Mouse (Mus musculus): Measurements from ENCODE around the gene Sdhaf2.

The Sdhaf2 gene

GRCm38 (mm10) chr19:10497512-10498160 is 28.3 kb downstream of the Sdhaf2 start:
- DNase-seq (ENCODE audit: low read depth, low spot score): no peak

DNA sequence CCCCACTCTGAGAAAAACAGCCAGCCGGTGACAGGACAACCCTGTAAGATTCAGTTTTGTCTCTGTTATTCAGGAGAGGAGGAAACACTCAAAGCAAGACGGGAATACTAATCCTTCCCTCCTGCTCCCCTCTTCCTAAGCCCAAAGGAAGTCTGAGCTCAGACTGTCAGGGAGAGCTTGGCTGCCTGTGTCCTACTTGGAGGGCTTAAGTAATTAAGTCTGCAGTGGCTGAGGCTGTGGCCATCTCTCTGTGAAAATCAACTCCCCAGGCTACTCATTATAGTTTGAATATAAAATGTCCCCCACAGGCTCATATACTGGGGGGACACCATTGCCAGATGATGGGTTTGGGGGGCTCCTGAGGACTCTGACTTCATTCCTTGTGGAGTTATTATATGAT is 29.0 kb downstream of the Sdhaf2 start:
- no peak for DNase-seq (ENCODE audit: low read depth, low spot score)

GRCm38 (mm10) chr19:10495670-10496069 is 30.3 kb downstream of the Sdhaf2 start:
- no peak for DNase-seq (ENCODE audit: low read depth, low spot score)

DNA sequence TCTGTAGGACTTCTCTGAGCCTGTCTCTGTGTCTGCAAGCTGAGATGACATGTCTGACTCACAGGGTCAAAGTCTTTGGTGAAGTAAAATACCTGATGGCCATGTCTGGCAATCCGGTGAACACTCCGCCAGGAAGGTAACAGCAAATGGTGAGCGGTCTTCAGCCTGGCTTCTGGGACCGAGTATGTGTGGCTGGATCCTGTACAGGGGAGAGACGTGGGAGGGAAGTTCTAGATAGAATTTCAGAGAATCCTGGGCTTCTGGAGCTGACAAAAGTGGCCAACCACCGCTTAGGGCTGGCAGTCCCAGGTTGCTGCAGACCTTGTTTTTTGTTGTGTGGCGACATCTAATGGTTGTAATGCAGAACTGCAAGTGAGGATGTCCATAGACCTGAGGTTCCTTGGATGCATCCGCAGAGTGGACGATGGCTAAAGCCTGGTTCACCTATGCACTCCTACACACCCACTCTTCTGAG is 39.6 kb downstream of the Sdhaf2 start:
- peak; percentile 36 for DNase-seq (ENCODE audit: low read depth, low spot score)

DNA sequence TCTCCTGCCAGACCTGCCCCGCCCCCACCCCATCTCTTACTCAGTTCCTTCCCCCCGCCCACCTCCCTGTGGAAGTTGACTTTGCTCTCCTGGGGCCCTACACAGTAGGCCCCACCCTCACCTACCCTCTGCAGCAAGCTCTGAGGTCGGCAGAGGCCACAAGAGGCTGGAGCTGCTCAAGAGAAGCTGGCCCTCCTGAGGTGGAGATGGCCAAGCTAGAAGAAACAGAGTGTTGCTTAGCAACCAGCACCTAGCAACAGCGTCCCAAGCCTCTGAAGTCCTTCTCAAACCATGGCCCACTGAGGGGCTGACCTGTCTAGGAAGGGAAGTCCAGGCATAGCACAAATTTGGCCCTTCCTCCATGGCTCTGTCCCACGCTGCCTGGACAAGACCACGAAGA is 43.2 kb downstream of the Sdhaf2 start, which contains the start of gene Ppp1r32:
TSS of gene Ppp1r32 (minus strand) at position 226 of the 400 bp plus-strand sequence.
- DNase-seq (ENCODE audit: low read depth, low spot score): no peak

GRCm38 (mm10) chr19:10479541-10479940 is 46.4 kb downstream of the Sdhaf2 start:
- no peak for DNase-seq (ENCODE audit: low read depth, low spot score)

DNA sequence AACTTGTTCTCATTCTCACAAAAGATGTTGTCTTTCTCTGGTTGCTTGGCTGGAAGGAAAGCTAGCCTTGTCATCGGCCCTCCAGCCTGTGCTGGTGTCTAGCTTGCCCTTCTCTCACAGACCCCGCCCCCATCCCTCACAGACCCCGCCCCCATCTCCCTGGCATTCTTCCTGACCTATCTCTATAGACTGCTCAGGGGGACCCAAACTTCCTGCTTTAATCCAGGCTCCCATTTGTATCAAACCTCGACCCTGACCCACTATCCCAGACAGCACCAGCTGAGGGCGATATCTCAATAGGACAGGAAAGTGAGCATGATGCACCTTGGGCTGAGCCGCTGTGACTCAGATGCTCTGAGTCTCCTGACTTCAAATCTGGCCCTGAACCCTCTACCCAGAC is 52.2 kb downstream of the Sdhaf2 start:
- no peak for DNase-seq (ENCODE audit: low read depth, low spot score)

- no peak for DNase-seq (ENCODE audit: low read depth, low spot score)
These were observed 53.0 kb downstream of the Sdhaf2 start for GRCm38 (mm10) chr19:10472958-10473357.

DNA sequence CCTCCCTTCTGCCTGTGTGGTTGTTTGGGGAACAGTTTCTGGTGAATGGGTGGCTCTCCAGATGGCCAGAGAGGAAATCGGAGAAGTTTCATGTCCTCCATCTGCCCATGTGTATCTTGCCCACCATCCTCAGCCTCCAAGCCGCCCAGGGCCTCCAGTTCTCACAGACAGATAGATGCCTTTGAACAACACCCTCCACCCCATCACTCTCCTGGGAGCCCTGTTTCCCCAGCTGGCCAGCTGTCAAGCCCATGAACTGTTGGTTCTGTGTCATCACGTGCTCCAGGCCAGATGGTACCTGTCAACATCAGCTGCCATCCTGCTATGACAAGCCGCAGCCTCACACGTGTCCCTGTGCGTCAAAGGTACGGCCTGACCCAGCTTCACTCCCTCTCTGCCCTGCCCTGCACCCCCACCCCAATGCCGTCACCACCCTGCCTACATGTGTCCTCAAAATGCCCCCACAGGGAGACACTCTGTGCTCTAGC is 56.7 kb downstream of the Sdhaf2 start:
- DNase-seq (ENCODE audit: low read depth, low spot score): no peak

DNA sequence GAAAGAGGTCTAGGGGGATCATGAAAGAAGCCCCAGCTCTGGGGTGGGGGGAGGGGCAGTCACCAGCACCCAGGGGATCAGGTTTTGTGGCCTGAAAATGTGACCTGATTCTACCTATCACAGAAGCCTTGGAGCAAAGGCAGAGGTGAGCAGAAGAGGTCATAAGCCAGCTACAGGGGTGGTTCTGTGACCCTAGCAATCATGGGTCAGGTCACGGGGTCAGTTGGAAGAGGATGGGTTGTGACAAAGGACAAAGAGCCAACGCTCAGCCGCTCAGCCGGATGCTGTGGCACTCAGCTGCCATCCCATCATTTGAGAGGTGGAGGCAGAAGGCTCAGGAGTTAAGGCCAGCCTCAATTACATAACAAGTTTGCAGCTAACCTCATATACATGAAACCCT is 61.5 kb downstream of the Sdhaf2 start:
- DNase-seq (ENCODE audit: low read depth, low spot score): no peak

GRCm38 (mm10) chr19:10461584-10461983 is 64.4 kb downstream of the Sdhaf2 start:
- no peak for DNase-seq (ENCODE audit: low read depth, low spot score)

DNA sequence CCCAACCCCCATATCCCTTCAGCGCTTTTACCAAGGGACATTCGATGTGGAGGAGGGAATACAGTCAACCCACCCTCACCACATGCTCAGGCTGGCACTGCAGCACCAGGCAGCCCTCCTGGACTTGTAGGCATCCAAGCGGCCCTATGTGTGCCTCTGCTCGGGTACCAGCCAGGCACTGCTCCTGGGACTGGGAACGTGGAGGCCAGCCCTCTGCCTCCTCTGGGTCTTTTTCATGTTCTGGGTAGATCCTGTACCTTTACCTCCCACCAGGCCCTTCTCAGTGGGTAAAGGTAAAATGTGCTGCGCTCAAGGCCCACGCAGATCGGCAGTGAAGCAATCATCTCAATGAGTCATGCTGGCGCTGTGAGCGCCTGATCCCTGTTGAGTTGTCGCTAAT is 66.0 kb downstream of the Sdhaf2 start:
- DNase-seq (ENCODE audit: low read depth, low spot score): no peak

DNA sequence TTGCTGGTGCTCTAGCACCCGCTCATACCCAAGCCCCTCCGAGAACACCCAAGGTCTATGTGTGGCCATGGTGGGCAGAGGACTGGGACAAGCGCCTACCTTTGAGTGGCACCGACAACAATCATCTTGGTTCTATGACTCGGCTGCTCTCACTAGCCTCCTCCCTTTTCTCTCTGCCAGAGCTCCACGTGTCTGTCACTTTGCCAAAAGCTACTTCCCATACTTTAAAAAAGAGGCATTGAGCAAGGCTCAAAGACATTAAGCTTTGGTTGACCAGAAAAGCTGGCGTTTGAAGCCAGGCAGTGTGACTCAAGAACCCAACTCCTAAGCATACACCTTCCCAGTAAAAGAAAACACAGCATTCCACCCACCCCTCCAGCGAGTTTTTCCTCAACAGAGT is 67.8 kb downstream of the Sdhaf2 start:
- DNase-seq (ENCODE audit: low read depth, low spot score): no peak

- DNase-seq (ENCODE audit: low read depth, low spot score): peak; percentile 64
These were observed 68.5 kb downstream of the Sdhaf2 start for GRCm38 (mm10) chr19:10457484-10457800.

DNA sequence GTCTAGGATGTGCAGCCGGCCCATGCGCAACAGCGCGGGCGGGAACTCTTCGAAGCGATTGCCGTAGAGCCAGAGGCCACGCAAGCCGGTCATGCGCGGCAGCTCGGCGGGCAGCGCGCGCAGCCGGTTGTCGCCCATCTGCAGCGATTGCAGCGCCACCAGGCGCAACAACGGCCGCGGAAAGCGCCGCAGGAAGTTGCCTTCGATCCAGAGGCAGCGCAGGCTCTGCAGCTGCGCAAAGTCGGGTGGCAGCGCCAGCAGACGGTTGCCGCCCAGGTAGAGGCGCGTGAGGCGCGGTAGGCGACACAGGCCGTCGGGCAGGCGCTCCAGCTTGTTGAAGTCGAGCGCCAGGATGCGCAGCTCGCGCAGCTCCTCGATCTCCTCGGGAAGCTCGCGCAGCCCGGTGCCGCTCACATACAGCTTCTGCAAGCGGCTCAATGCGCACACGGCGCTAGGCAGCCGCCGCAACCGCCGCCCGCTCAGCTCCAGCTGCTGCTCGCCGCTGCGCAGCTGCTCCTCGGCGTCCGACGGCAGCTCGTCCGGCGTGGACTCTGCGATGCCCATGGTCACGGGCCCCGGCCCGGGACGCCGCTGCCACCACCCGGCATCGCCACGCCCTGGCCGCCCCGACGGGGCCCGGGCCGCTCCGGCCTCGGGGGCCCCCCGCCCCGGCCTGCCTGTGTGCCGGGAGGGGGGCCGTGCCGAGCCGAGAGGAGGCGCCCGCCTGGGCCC is 69.0 kb downstream of the Sdhaf2 start, which contains the start of gene Lrrc10b:
TSS of gene Lrrc10b (minus strand) at position 722 of the 732 bp plus-strand sequence.
- peak; percentile 55 for DNase-seq (ENCODE audit: low read depth, low spot score)

GRCm38 (mm10) chr19:10455437-10455806 is 70.5 kb downstream of the Sdhaf2 start:
- DNase-seq (ENCODE audit: low read depth, low spot score): no peak

DNA sequence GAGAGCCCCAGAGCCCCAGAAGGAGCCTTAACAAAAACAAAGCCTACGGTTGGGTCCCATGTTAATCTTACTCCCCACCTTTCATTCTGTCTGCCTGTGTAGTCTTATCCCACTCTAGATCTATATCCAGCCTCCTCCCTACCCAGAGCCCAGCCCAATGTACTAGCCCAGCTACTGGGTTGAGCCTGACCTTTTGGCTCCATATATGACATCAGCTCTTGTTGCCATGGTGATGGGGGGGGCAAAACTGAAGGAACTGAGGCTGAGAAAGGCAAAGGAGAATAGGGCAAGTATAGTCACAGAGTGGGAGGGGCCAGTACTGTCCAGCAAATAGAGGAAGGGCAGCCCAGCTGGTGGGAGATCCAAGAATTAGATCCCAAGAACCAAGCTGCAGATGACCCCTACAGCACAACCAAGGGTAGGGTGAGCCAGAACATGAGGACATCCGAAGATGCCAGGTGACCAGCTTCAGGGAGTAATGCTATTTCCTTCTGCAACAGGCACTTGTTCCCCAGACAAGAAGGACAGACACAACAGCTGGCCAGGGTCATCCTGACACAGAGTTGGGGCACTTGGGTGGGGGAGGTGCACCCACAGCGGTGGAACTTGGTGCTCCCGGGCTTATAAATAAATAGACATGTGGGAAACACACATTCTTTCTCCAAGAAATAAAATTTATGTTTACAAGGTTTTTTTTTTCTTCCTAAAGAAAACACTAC is 71.1 kb downstream of the Sdhaf2 start:
- no peak for DNase-seq (ENCODE audit: low read depth, low spot score)
